Mouse (Mus musculus): ENCODE results near the gene Nit1.

GRCm38 (mm10) chr1:171322012-171322411 is 23.4 kb downstream of the Nit1 start:
- TF ChIP-seq POLR2A (IDR thresholded peaks at IDR 0.05; ENCODE audit: insufficient read depth, low read depth, low read length), result no peak
- no peak for TF ChIP-seq CTCF (IDR thresholded peaks at IDR 0.05; ENCODE audit: insufficient read depth, low read depth, low read length)

Measured in olfactory bulb, adult 2 months (tissue).